ENCODE assay signal across 11 mouse cellular contexts in the genomic region with DNA sequence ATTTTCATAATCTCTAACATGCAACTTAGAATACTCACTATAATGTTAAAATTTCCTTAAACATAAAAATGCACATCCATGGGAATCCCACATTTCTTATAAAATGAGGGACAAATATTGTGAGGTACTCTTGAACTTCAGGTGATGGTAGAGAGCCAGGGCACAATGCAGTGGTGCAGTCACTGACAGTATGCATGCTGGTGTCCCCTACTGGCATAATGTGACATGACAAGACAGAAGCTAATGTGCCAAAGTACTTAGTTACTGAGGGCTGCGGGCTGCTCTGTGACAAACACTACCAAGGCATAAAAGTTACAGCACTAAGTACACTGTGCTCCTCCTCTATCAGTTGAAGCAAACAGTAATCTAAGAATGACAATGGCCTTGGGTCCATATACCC.
DNase-seq lines count a peak whose midpoint lies in the region; ATAC-seq and TF ChIP-seq lines count a peak whose summit lies in the region.
"Had no signal": no experiment of that assay in that cellular context is flagged by ENCODE, and none has a peak within 500 bp of the region (broad histone marks: within the 10 kb centered on the region; RNA-seq: fewer than 3 reads in every experiment).

No protein-coding gene starts in this region.

- 76% methylated on average over 1 of the region's 1 CpGs for WGBS in heart, postnatal 0 days
- 68% methylated on average over 1 of the region's 1 CpGs for WGBS in heart, embryonic 12.5 days
- WGBS in liver, postnatal 0 days (ENCODE audit: insufficient replicate concordance): 67% methylated on average over 1 of the region's 1 CpGs
- WGBS in forebrain, embryonic 14.5 days: 84% methylated on average over 1 of the region's 1 CpGs

- no peaks in the 10 kb centered on the region for H3K27me3 ChIP-seq in heart, postnatal 0 days (ENCODE audit: control insufficient read depth, insufficient read depth, low read length)
- H3K27me3 ChIP-seq in heart, embryonic 12.5 days (replicated peaks): no peaks in the 10 kb centered on the region
- no peaks in the 10 kb centered on the region for H3K27me3 ChIP-seq in liver, postnatal 0 days (ENCODE audit: insufficient read depth, low read length)
- no peaks in the 10 kb centered on the region for H3K27me3 ChIP-seq in forebrain, embryonic 14.5 days (replicated peaks; ENCODE audit: control insufficient read depth, insufficient read depth, low read length)
- H3K27me3 ChIP-seq: hindbrain, embryonic 15.5 days had no signal

- no peak overlapping the region for H3K27ac ChIP-seq in heart, postnatal 0 days (ENCODE audit: low read depth)
- H3K27ac ChIP-seq in heart, embryonic 12.5 days (ENCODE audit: poor library complexity, severe bottlenecking): no peak overlapping the region
- H3K27ac ChIP-seq in liver, postnatal 0 days (ENCODE audit: low read depth): no peak overlapping the region
- no peak overlapping the region for H3K27ac ChIP-seq in forebrain, embryonic 14.5 days (ENCODE audit: low read depth, low read length)
- H3K27ac ChIP-seq: hindbrain, embryonic 15.5 days had no signal

- no peak for ATAC-seq in heart, postnatal 0 days (ENCODE audit: insufficient read depth, low read depth)
- ATAC-seq in heart, embryonic 12.5 days (ENCODE audit: insufficient number of reproducible peaks, low FRiP score): no peak
- ATAC-seq in liver, postnatal 0 days: no peak
- no peak for ATAC-seq in forebrain, embryonic 14.5 days

- no peak for DNase-seq in heart, postnatal 0 days (ENCODE audit: low spot score)
- no peak for DNase-seq in liver, postnatal 0 days
- DNase-seq in liver: no peak
- peak; percentile 13 for DNase-seq in R1 (ENCODE audit: low read depth, low spot score)
- peak; percentile 10 for DNase-seq in lung, postnatal 14 days
- DNase-seq in forebrain, embryonic 14.5 days (ENCODE audit: low spot score): no peak
- DNase-seq in natural killer cell, adult 2 months (ENCODE audit: low spot score in 2 of 2): no peak
- DNase-seq: adrenal gland, postnatal 25 days; cerebellum, adult 2 months had no signal

- H3K9me3 ChIP-seq in heart, postnatal 0 days (replicated peaks; ENCODE audit: control insufficient read depth, low read length): no peaks in the 10 kb centered on the region
- no peaks in the 10 kb centered on the region for H3K9me3 ChIP-seq in heart, embryonic 12.5 days (replicated peaks)
- no peaks in the 10 kb centered on the region for H3K9me3 ChIP-seq in liver, postnatal 0 days (ENCODE audit: low read length)
- no peaks in the 10 kb centered on the region for H3K9me3 ChIP-seq in forebrain, embryonic 14.5 days (replicated peaks; ENCODE audit: control insufficient read depth, low read length)
- H3K9me3 ChIP-seq: hindbrain, embryonic 15.5 days had no signal

- peak; percentile 55 for TF ChIP-seq CTCF in heart, postnatal 0 days (IDR thresholded peaks at IDR 0.05; ENCODE audit: low read depth)
- peak; percentile 52 for TF ChIP-seq CTCF in liver, postnatal 0 days (IDR thresholded peaks at IDR 0.05; ENCODE audit: low read depth)

- no peaks in the 10 kb centered on the region for H3K36me3 ChIP-seq in heart, postnatal 0 days (replicated peaks; ENCODE audit: control insufficient read depth, insufficient read depth, low read length)
- no peaks in the 10 kb centered on the region for H3K36me3 ChIP-seq in heart, embryonic 12.5 days
- H3K36me3 ChIP-seq in liver, postnatal 0 days (replicated peaks; ENCODE audit: insufficient read depth, low read length): no peaks in the 10 kb centered on the region
- H3K36me3 ChIP-seq in forebrain, embryonic 14.5 days (ENCODE audit: control insufficient read depth, insufficient read depth, low read length): no peaks in the 10 kb centered on the region
- H3K36me3 ChIP-seq: hindbrain, embryonic 15.5 days had no signal

- H3K4me2 ChIP-seq in heart, postnatal 0 days (ENCODE audit: low read depth, low read length): no peak overlapping the region
- H3K4me2 ChIP-seq in heart, embryonic 12.5 days: no peak overlapping the region
- H3K4me2 ChIP-seq in liver, postnatal 0 days (ENCODE audit: low read depth, low read length): no peak overlapping the region
- H3K4me2 ChIP-seq in forebrain, embryonic 14.5 days (ENCODE audit: low read length): no peak overlapping the region
- H3K4me2 ChIP-seq: hindbrain, embryonic 15.5 days had no signal

- H3K9ac ChIP-seq in heart, postnatal 0 days (replicated peaks; ENCODE audit: low read depth, low read length): no peak overlapping the region
- H3K9ac ChIP-seq in heart, embryonic 12.5 days: no peak overlapping the region
- no peak overlapping the region for H3K9ac ChIP-seq in liver, postnatal 0 days (replicated peaks)
- no peak overlapping the region for H3K9ac ChIP-seq in forebrain, embryonic 14.5 days (ENCODE audit: low read length)
- H3K9ac ChIP-seq: hindbrain, embryonic 15.5 days had no signal

- no peak for TF ChIP-seq EP300 in heart, postnatal 0 days (IDR thresholded peaks at IDR 0.05; ENCODE audit: low read depth)
- no peak for TF ChIP-seq EP300 in liver, postnatal 0 days (IDR thresholded peaks at IDR 0.05; ENCODE audit: low read depth)

- H3K4me3 ChIP-seq in heart, postnatal 0 days (ENCODE audit: low read depth, low read length): no peak overlapping the region
- no peak overlapping the region for H3K4me3 ChIP-seq in heart, embryonic 12.5 days
- H3K4me3 ChIP-seq in liver, postnatal 0 days (ENCODE audit: low read depth, low read length): no peak overlapping the region
- no peak overlapping the region for H3K4me3 ChIP-seq in forebrain, embryonic 14.5 days (ENCODE audit: low read depth, low read length)
- H3K4me3 ChIP-seq: hindbrain, embryonic 15.5 days had no signal

- no peaks in the 10 kb centered on the region for H3K4me1 ChIP-seq in heart, postnatal 0 days (ENCODE audit: control insufficient read depth, insufficient read depth)
- H3K4me1 ChIP-seq in heart, embryonic 12.5 days (replicated peaks): no peaks in the 10 kb centered on the region
- H3K4me1 ChIP-seq in liver, postnatal 0 days (ENCODE audit: insufficient read depth): no peaks in the 10 kb centered on the region
- H3K4me1 ChIP-seq in forebrain, embryonic 14.5 days (ENCODE audit: control insufficient read depth, insufficient read depth, low read length): no peaks in the 10 kb centered on the region
- H3K4me1 ChIP-seq: hindbrain, embryonic 15.5 days had no signal

Comparison
In these comparisons a context has a peak if more than half of its experiments do, and no peak if none do; other contexts are left out.
1. DNase-seq: peak in R1 (single experiment) and lung, postnatal 14 days (single experiment); none in heart, postnatal 0 days (single experiment), liver, postnatal 0 days (single experiment), liver (single experiment), forebrain, embryonic 14.5 days (single experiment) and natural killer cell, adult 2 months (0 of 2).